Mouse (Mus musculus) forebrain, postnatal 0 days (tissue): ENCODE measurements around the gene Dyrk3. TPM values are rescaled to one million over a fixed set of nuclear protein-coding genes. Genes with fewer than 3 reads are reported as not detected.

Experiments
- ATAC-seq: fragments of 200-750 bp; cut with Nextera tagmentation; 2 replicates; pipeline ENCODE4 v1.8.0; 2017; ENCODE audit warnings: mild to moderate bottlenecking, moderate library complexity
- DNase-seq: peaks from one replicate; pipeline ENCODE4 v3.0.0-alpha.2; 2015
- H3K27ac ChIP-seq: fragments of 300-500 bp; sonication (generic); 2 replicates; pipeline ENCODE4 v1.5.1; 2014; ENCODE audit warnings: low read depth, mild to moderate bottlenecking, antibody characterized with exemption, low read length, moderate library complexity, mixed read lengths
- H3K27me3 ChIP-seq: fragments of 300-500 bp; sonication (generic); 2 replicates; pipeline ENCODE4 v1.6.1; 2014; ENCODE audit warnings: mild to moderate bottlenecking, low read length, mixed read lengths; ENCODE audit not compliant: insufficient read depth
- H3K36me3 ChIP-seq: fragments of 300-500 bp; sonication (generic); 2 replicates; pipeline ENCODE4 v1.6.1; 2014; ENCODE audit warnings: mild to moderate bottlenecking, moderate library complexity; ENCODE audit not compliant: insufficient read depth
- H3K4me1 ChIP-seq: fragments of 300-500 bp; sonication (generic); 2 replicates; pipeline ENCODE4 v1.6.1; 2014; ENCODE audit warnings: antibody characterized with exemption; ENCODE audit not compliant: insufficient read depth
- H3K4me2 ChIP-seq: fragments of 300-500 bp; sonication (generic); 2 replicates; pipeline ENCODE4 v1.6.1; 2014; ENCODE audit warnings: low read depth, mild to moderate bottlenecking, moderate library complexity
- H3K4me3 ChIP-seq: fragments of 300-500 bp; sonication (generic); 2 replicates; pipeline ENCODE4 v1.5.1; 2014; ENCODE audit warnings: low read depth, low read length, mixed read lengths
- H3K9ac ChIP-seq: fragments of 300-500 bp; sonication (generic); 2 replicates; pipeline ENCODE4 v1.6.1; 2014; ENCODE audit warnings: mild to moderate bottlenecking
- H3K9me3 ChIP-seq: fragments of 300-500 bp; sonication (generic); 2 replicates; pipeline ENCODE4 v1.6.1; 2016; ENCODE audit warnings: low read length
- CTCF ChIP-seq: sonication (generic); IDR thresholded peaks from 2 replicates; pipeline ENCODE4 v1.5.1; 2016; ENCODE audit warnings: antibody characterized with exemption, control low read depth, low read depth
- WGBS: fragments of 180-500 bp; shearing (Covaris S2); extraction: QIAGEN DNeasy Blood & Tissue Kit; methylation state at CpG from one replicate; pipeline ENCODE4 v1.1.7; 2014; 5-methylcytosine and 5-hydroxymethylcytosine counted together
- polyA plus RNA-seq: library from polyadenylated mRNA; unstranded; fragments of >200 nt; fragmentation: Nextera tagmentation; extraction: Ambion mirVana; gene quantifications from 2 replicates; pipeline ENCODE4 v1.2.1, GENCODE M21; 2015
- total RNA-seq: library from RNA; depleted of rRNA; stranded (reverse); fragments of >200 nt; gene quantifications from 2 replicates; pipeline ENCODE4 v1.2.3, GENCODE M21; 2014; rRNA removed

Dyrk3 gene
- total RNA-seq: 14.3 and 16.9 TPM in 2 replicates
- 17.7 and 19.1 TPM in 2 replicates for polyA plus RNA-seq

DNA sequence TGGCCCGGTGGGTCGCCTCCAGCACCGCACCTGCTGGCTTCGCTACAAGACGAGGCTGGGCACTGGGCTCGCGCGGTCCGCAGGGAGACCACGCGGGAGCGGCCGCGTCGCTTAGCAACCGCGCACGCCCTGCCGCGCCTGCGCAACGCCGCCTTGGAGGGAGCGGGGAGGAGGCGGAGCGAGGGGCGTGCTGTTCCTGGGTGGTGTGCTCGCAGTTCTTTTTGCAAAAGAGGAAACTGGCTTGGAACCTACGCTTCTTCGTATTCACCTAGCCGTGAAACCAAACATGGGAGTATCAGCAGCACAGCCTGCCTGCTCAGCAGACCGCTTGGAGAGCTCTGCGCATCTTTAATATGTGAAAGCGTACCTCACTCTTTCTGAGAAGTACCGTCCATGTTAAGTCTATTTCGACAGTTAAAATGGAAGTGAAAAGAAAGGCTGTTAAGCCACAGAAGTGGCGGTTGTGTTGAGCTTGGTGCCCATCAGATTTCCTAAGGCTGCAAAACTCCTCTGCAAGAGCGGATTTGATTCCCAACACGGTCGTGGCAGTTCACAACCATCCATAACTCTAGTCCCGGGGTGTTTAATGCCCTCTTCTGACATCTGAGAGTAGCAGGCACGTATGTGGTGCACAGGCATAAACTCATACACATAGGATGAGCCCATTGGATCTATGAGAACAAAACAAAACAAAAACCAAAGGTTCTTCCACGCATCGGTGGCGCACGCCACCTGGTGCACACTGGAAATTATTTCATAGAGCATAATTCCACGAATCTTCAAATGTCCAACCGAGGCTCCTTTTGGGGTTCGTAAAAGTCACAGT, at the start of gene Dyrk3:
Gene Dyrk3 (minus strand): TSS at position 150 of the 826 bp plus-strand sequence.
- Histone ChIP-seq H3K9me3 (no peaks in the 10 kb centered on the region), H3K27ac (peak within 1 kb of the TSS; percentile 91), H3K36me3 (no peaks in the 10 kb centered on the region; the same call in 1 of the 2 replicates), H3K9ac (peak within 1 kb of the TSS; percentile 79), H3K4me3 (peak within 1 kb of the TSS; percentile 87), H3K4me1 (peaks cover 6% of the 10 kb centered on the region; the same call in 1 of the 2 replicates), H3K4me2 (peak within 1 kb of the TSS; percentile 73), H3K27me3 (no peaks in the 10 kb centered on the region)
- TF ChIP-seq CTCF: peak; percentile 70
- peak; percentile 96 for DNase-seq
- 4% methylated on average over 49 of the region's 49 CpGs for WGBS
- ATAC-seq: peak; percentile 98

- Histone ChIP-seq H3K9me3 (no peaks in the 10 kb centered on the region), H3K4me3 (no peak overlapping the region), H3K4me1 (no peaks in the 10 kb centered on the region), H3K36me3 (no peaks in the 10 kb centered on the region), H3K9ac (no peak overlapping the region), H3K27ac (no peak overlapping the region), H3K27me3 (no peaks in the 10 kb centered on the region), H3K4me2 (no peak overlapping the region)
- WGBS: 93% methylated on average over 5 of the region's 5 CpGs
- ATAC-seq: no peak
- no peak for TF ChIP-seq CTCF
- DNase-seq: no peak
These were observed 49.7 kb upstream of the Dyrk3 start for GRCm38 (mm10) chr1:131187856-131188255.

DNA sequence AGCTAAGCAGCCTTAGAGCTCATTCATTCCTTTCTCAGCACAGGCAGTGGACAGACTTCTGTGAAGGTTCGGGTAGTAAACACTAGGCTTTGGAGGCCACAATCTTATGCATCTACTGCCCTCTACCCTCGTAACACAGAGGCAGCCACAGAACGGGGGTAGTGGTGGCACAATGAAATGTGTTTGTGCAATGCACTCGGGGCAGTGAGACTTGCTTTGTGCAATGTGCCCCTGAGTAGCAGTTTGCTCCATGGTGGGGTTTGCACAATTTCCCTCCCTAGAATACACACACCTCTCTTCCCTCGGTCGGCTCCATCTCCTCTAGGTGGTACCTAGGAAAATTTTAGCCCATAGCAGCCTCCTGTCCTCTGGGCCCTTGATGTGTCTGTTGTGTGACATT, 48.9 kb upstream of the Dyrk3 start:
- Histone ChIP-seq H3K4me3 (no peak overlapping the region), H3K27me3 (no peaks in the 10 kb centered on the region), H3K27ac (no peak overlapping the region), H3K4me2 (no peak overlapping the region), H3K4me1 (no peaks in the 10 kb centered on the region), H3K9me3 (no peaks in the 10 kb centered on the region), H3K36me3 (no peaks in the 10 kb centered on the region), H3K9ac (no peak overlapping the region)
- WGBS: 71% methylated on average over 6 of the region's 6 CpGs
- ATAC-seq (no peak), DNase-seq (no peak)
- no peak for TF ChIP-seq CTCF

GRCm38 (mm10) chr1:131185821-131186506, 47.8 kb upstream of the Dyrk3 start:
- no peaks in the 10 kb centered on the region for H3K9me3 ChIP-seq
- no peak for TF ChIP-seq CTCF
- H3K9ac ChIP-seq: no peak overlapping the region
- no peak overlapping the region for H3K4me2 ChIP-seq
- ATAC-seq (peak; percentile 53), DNase-seq (no peak)
- H3K4me1 ChIP-seq: no peaks in the 10 kb centered on the region
- H3K4me3 ChIP-seq: no peak overlapping the region
- no peak overlapping the region for H3K27ac ChIP-seq
- 79% methylated on average over 13 of the region's 13 CpGs for WGBS
- 0 out of 2 replicates have a peak, but pooled peaks cover 2% of the 10 kb centered on the region for H3K36me3 ChIP-seq
- H3K27me3 ChIP-seq: no peaks in the 10 kb centered on the region

- DNase-seq (no peak), ATAC-seq (no peak)
- 82% methylated on average over 8 of the region's 8 CpGs for WGBS
- H3K4me3 ChIP-seq: no peak overlapping the region
- H3K27me3 ChIP-seq: no peaks in the 10 kb centered on the region
- H3K9ac ChIP-seq: no peak overlapping the region
- TF ChIP-seq CTCF: no peak
- no peak overlapping the region for H3K4me2 ChIP-seq
- no peaks in the 10 kb centered on the region for H3K9me3 ChIP-seq
- no peak overlapping the region for H3K27ac ChIP-seq
- H3K36me3 ChIP-seq: peaks cover 11% of the 10 kb centered on the region; the same call in 1 of the 2 replicates
- no peaks in the 10 kb centered on the region for H3K4me1 ChIP-seq
These were observed 47.0 kb upstream of the Dyrk3 start for GRCm38 (mm10) chr1:131184956-131185660.

DNA sequence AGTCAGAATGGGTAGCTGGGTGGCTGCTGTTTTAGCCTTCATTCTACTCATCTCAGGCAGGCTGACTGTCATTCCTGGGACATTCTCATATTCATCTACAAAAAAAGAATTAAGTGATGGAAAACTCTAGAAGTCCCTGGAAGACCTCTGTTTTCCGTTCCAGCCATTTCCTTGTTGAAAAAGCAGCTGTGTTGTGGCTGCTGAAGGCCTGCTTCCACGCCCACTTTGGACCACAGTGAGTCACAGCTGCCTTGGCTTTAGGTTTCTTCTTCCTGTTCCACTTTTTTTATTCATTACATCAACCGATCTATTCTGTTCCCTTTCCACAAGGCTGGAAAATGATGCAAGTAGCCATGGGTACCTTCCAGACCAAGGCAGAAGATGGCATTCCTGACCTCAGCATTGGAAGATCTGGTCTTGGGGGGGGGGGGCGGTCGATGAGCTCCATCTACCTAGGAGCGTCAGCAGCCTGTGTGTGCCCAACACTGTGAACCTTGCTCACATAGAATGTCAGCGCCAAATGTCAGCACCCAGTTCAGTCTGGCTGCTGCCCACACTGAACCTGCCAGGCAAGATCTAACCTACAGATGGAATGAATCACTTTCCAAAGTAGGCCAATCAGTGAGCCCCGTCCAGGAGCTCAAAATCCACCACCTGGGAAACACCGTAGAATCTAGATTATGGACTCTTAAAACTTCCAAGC, 46.3 kb upstream of the Dyrk3 start:
- DNase-seq (no peak), ATAC-seq (no peak)
- Histone ChIP-seq H3K27ac (no peak overlapping the region), H3K4me3 (no peak overlapping the region), H3K4me2 (no peak overlapping the region), H3K36me3 (peaks cover 13% of the 10 kb centered on the region; the same call in 1 of the 2 replicates), H3K9ac (no peak overlapping the region), H3K4me1 (no peaks in the 10 kb centered on the region), H3K27me3 (no peaks in the 10 kb centered on the region), H3K9me3 (no peaks in the 10 kb centered on the region)
- 87% methylated on average over 9 of the region's 9 CpGs for WGBS
- no peak for TF ChIP-seq CTCF
